Mouse (Mus musculus) intestine, embryonic 15.5 days (tissue): ENCODE results near the gene Txlna. TPM values are rescaled to one million over a fixed set of nuclear protein-coding genes. Genes with fewer than 3 reads are reported as not detected.
A peak's percentile ranks its signal among the peaks of the same experiment; 100 is the strongest.

ENCODE experiments used
- ATAC-seq: fragments of 200-750 bp; cut with Nextera tagmentation; 2 replicates; pipeline ENCODE4 v1.8.0; 2017; ENCODE audit warnings: moderate TSS enrichment, moderate library complexity
- H3K27ac ChIP-seq: fragments of 300-500 bp; sonication (generic); 2 replicates; pipeline ENCODE4 v1.5.1; 2015; ENCODE audit warnings: mild to moderate bottlenecking, inconsistent platforms
- H3K27me3 ChIP-seq: fragments of 300-500 bp; sonication (generic); replicated peaks from 2 replicates; pipeline ENCODE4 v1.6.1; 2015; ENCODE audit warnings: inconsistent platforms
- H3K36me3 ChIP-seq: fragments of 300-500 bp; sonication (generic); 2 replicates; pipeline ENCODE4 v1.6.1; 2015; ENCODE audit warnings: inconsistent platforms
- H3K4me1 ChIP-seq: fragments of 300-500 bp; sonication (generic); replicated peaks from 2 replicates; pipeline ENCODE4 v1.6.1; 2015; ENCODE audit warnings: inconsistent platforms
- H3K4me2 ChIP-seq: fragments of 300-500 bp; sonication (generic); replicated peaks from 2 replicates; pipeline ENCODE4 v1.6.1; 2015; ENCODE audit warnings: mild to moderate bottlenecking, inconsistent platforms
- H3K4me3 ChIP-seq: fragments of 300-500 bp; sonication (generic); replicated peaks from 2 replicates; pipeline ENCODE4 v1.5.1; 2015; ENCODE audit warnings: inconsistent platforms
- H3K9ac ChIP-seq: fragments of 300-500 bp; sonication (generic); 2 replicates; pipeline ENCODE4 v1.6.1; 2015; ENCODE audit warnings: inconsistent platforms
- H3K9me3 ChIP-seq: fragments of 300-500 bp; sonication (generic); 2 replicates; pipeline ENCODE4 v1.6.1; 2016; ENCODE audit warnings: inconsistent platforms
- WGBS: fragments of 180-500 bp; shearing (Covaris S2); methylation state at CpG from one replicate; pipeline ENCODE4 v1.1.7; 2015; 5-methylcytosine and 5-hydroxymethylcytosine counted together
- polyA plus RNA-seq: library from polyadenylated mRNA; unstranded; fragments of >200 nt; fragmentation: Nextera tagmentation; extraction: Ambion mirVana; gene quantifications from 2 replicates; pipeline ENCODE4 v1.2.1, GENCODE M21; 2015

Txlna gene
- polyA plus RNA-seq, 1 experiment from 2014 or later, result 57.4 TPM

- WGBS, result 86% methylated on average over 1 of the region's 1 CpGs
Observed at GRCm38 (mm10) chr4:129582251-129582650, 58.6 kb downstream of the Txlna start.

GRCm38 (mm10) chr4:129580347-129580746 lies 60.5 kb downstream of the Txlna start:
- Histone ChIP-seq H3K36me3 (no peaks in the 10 kb centered on the region), H3K4me1 (peaks cover 8% of the 10 kb centered on the region; the same call in 1 of the 2 replicates), H3K4me3 (no peak overlapping the region), H3K27ac (no peak overlapping the region), H3K9me3 (no peaks in the 10 kb centered on the region), H3K27me3 (no peaks in the 10 kb centered on the region), H3K9ac (no peak overlapping the region), H3K4me2 (no peak overlapping the region)
- 54% methylated on average over 7 of the region's 7 CpGs for WGBS
- no peak for ATAC-seq

More at GRCm38 (mm10) chr4:129582251-129582650, 58.6 kb downstream of the Txlna start:
- H3K4me2 ChIP-seq, result no peak overlapping the region
- H3K4me3 ChIP-seq, result no peak overlapping the region
- H3K27me3 ChIP-seq, result no peaks in the 10 kb centered on the region
- H3K4me1 ChIP-seq, result peaks cover 5% of the 10 kb centered on the region; the same call in 1 of the 2 replicates
- no peaks in the 10 kb centered on the region for H3K36me3 ChIP-seq
- no peak overlapping the region for H3K27ac ChIP-seq
- ATAC-seq, result no peak
- no peaks in the 10 kb centered on the region for H3K9me3 ChIP-seq
- no peak overlapping the region for H3K9ac ChIP-seq

- Histone ChIP-seq H3K36me3 (no peaks in the 10 kb centered on the region), H3K9me3 (no peaks in the 10 kb centered on the region), H3K27me3 (no peaks in the 10 kb centered on the region), H3K9ac (no peak within 1 kb of the TSS), H3K4me1 (0 out of 2 replicates have a peak, but pooled peaks cover 3% of the 10 kb centered on the region), H3K27ac (no peak within 1 kb of the TSS), H3K4me3 (no peak within 1 kb of the TSS), H3K4me2 (no peak within 1 kb of the TSS)
- WGBS, result 87% methylated on average over 5 of the region's 5 CpGs
- ATAC-seq, result no peak
Observed at GRCm38 (mm10) chr4:129578466-129578865, 62.4 kb downstream of the Txlna start, which contains the start of gene Fam167b. Gene Fam167b, minus strand, starts transcription at chr4:129578549.

GRCm38 (mm10) chr4:129577688-129578087 lies 63.2 kb downstream of the Txlna start:
- H3K36me3 ChIP-seq, result no peaks in the 10 kb centered on the region
- H3K27ac ChIP-seq, result no peak overlapping the region
- WGBS, result 82% methylated on average over 7 of the region's 7 CpGs
- no peak overlapping the region for H3K4me3 ChIP-seq
- no peaks in the 10 kb centered on the region for H3K9me3 ChIP-seq
- no peak overlapping the region for H3K4me2 ChIP-seq
- no peak overlapping the region for H3K9ac ChIP-seq
- no peaks in the 10 kb centered on the region for H3K27me3 ChIP-seq
- ATAC-seq, result no peak
- 0 out of 2 replicates have a peak, but pooled peaks cover 3% of the 10 kb centered on the region for H3K4me1 ChIP-seq

- Histone ChIP-seq H3K27ac (no peak overlapping the region), H3K9ac (0 out of 2 replicates have a peak overlapping the region, but pooled peaks have one; percentile 2), H3K27me3 (no peaks in the 10 kb centered on the region), H3K36me3 (no peaks in the 10 kb centered on the region), H3K9me3 (no peaks in the 10 kb centered on the region), H3K4me2 (0 out of 2 replicates have a peak overlapping the region, but pooled peaks have one; percentile 2), H3K4me1 (0 out of 2 replicates have a peak, but pooled peaks cover 3% of the 10 kb centered on the region), H3K4me3 (no peak overlapping the region)
- 0 out of 2 replicates have a peak, but pooled peaks have one; percentile 25 for ATAC-seq
- WGBS, result 41% methylated on average over 21 of the region's 21 CpGs
Observed at GRCm38 (mm10) chr4:129576863-129577491, 63.9 kb downstream of the Txlna start.

Other genes starting within 250 kb of the Txlna start
- 1.1 and 1.2 TPM in 2 replicates for gene Zbtb8b, start 200.2 kb downstream of the Txlna start, polyA plus RNA-seq
- 22.1 and 24.9 TPM in 2 replicates for gene Bsdc1, start 179.5 kb downstream of the Txlna start, polyA plus RNA-seq
- not detected in 2 replicates for gene Tssk3, start 150.0 kb downstream of the Txlna start, polyA plus RNA-seq
- gene Fam229a, start 149.9 kb downstream of the Txlna start, polyA plus RNA-seq, result not detected in 2 replicates
- 432 and 487 TPM in 2 replicates for gene Marcksl1, start 127.5 kb downstream of the Txlna start, polyA plus RNA-seq
- gene Hdac1, start 98.4 kb downstream of the Txlna start, polyA plus RNA-seq, result 200 and 203 TPM in 2 replicates
- 7.6 and 9.7 TPM in 2 replicates for gene Lck, start 67.4 kb downstream of the Txlna start, polyA plus RNA-seq
- 3.0 and 3.3 TPM in 2 replicates for gene Fam167b, start 62.5 kb downstream of the Txlna start, polyA plus RNA-seq
- 270 and 281 TPM in 2 replicates for gene Eif3i, start 40.4 kb downstream of the Txlna start, polyA plus RNA-seq
- 170 and 198 TPM in 2 replicates for gene Tmem234, start 40.4 kb downstream of the Txlna start, polyA plus RNA-seq
- 1.1 and 2.1 TPM in 2 replicates for gene Dcdc2b, start 26.8 kb downstream of the Txlna start, polyA plus RNA-seq
- 24.9 and 26.7 TPM in 2 replicates for gene Iqcc, start 22.0 kb downstream of the Txlna start, polyA plus RNA-seq
- 37.9 and 44.4 TPM in 2 replicates for gene Ccdc28b, start 17.1 kb downstream of the Txlna start, polyA plus RNA-seq
- 14.1 and 14.2 TPM in 2 replicates for gene Kpna6, start 31.7 kb upstream of the Txlna start, polyA plus RNA-seq
- 9.3 and 9.4 TPM in 2 replicates for gene Tmem39b, start 55.8 kb upstream of the Txlna start, polyA plus RNA-seq
- 83.6 and 95.9 TPM in 2 replicates for gene Khdrbs1, start 101.2 kb upstream of the Txlna start, polyA plus RNA-seq
- 307 and 411 TPM in 2 replicates for gene Ptp4a2, start 170.2 kb upstream of the Txlna start, polyA plus RNA-seq